In genomic region chr10:120561821-120562220, GRCm38 (mm10) we compare ENCODE assay signal across 24 mouse cellular contexts.
"Had no signal": no experiment of that assay in that cellular context is flagged by ENCODE, and none has a peak within 500 bp of the region (broad histone marks: within the 10 kb centered on the region; RNA-seq: fewer than 3 reads in every experiment).

No protein-coding gene starts in this region.

- H3K4me3 ChIP-seq: layer of hippocampus, adult 2 months; limb, embryonic 10.5 days; limb, embryonic 13.5 days; midbrain, embryonic 12.5 days; midbrain, embryonic 15.5 days; neural tube, embryonic 12.5 days; neural tube, embryonic 15.5 days had no signal

- ATAC-seq: hindbrain, postnatal 0 days; inflammation-experienced regulatory T-cells, adult 6 months; intestine, embryonic 16.5 days; liver, postnatal 0 days; lung, postnatal 0 days; midbrain, embryonic 15.5 days had no signal

- H3K9me3 ChIP-seq: limb, embryonic 10.5 days; limb, embryonic 13.5 days; midbrain, embryonic 15.5 days; neural tube, embryonic 12.5 days; neural tube, embryonic 15.5 days had no signal

- H3K9ac ChIP-seq: limb, embryonic 13.5 days; liver, embryonic 14.5 days; liver, postnatal 0 days; lung, embryonic 14.5 days; midbrain, embryonic 12.5 days; midbrain, embryonic 15.5 days; neural tube, embryonic 12.5 days; neural tube, embryonic 15.5 days had no signal

- H3K27ac ChIP-seq: hindbrain, postnatal 0 days; layer of hippocampus, adult 2 months; limb, embryonic 10.5 days; limb, embryonic 13.5 days; liver, embryonic 14.5 days; macrophage; midbrain, embryonic 12.5 days; midbrain, embryonic 15.5 days; neural tube, embryonic 12.5 days; neural tube, embryonic 15.5 days; stomach, postnatal 0 days had no signal

- DNase-seq: layer of hippocampus, adult 9-11 months; liver; liver, postnatal 0 days; lung, embryonic 14.5 days; right cerebral cortex, adult 18-20 months; right cerebral cortex, postnatal 14 days; right cerebral cortex, postnatal 4 days; thymus, adult 2 months; thymus, postnatal 14 days; thymus, postnatal 4 days had no signal

- H3K36me3 ChIP-seq: limb, embryonic 10.5 days; limb, embryonic 13.5 days; midbrain, embryonic 12.5 days; midbrain, embryonic 15.5 days; neural tube, embryonic 12.5 days; neural tube, embryonic 15.5 days had no signal

- H3K27me3 ChIP-seq: limb, embryonic 13.5 days; neural tube, embryonic 12.5 days; neural tube, embryonic 15.5 days had no signal

- H3K4me2 ChIP-seq: limb, embryonic 13.5 days; lung, embryonic 14.5 days; midbrain, embryonic 12.5 days; midbrain, embryonic 15.5 days; neural tube, embryonic 12.5 days; neural tube, embryonic 15.5 days had no signal
